Mouse (Mus musculus): ENCODE results near the gene Zfp423.

The Zfp423 gene

GRCm38 (mm10) chr8:87836866-87837265, 122.5 kb downstream of the Zfp423 start:
- no peak for DNase-seq (ENCODE audit: low read depth in 1 of 2, low spot score in 2 of 2)

- DNase-seq (ENCODE audit: low read depth in 1 of 2, low spot score in 2 of 2) = no peak
Measured at GRCm38 (mm10) chr8:87835924-87836323, 123.5 kb downstream of the Zfp423 start.

- DNase-seq (ENCODE audit: low read depth in 1 of 2, low spot score in 2 of 2) = no peak
Measured at GRCm38 (mm10) chr8:87835411-87835821, 124.0 kb downstream of the Zfp423 start.

GRCm38 (mm10) chr8:87834656-87835055, 124.7 kb downstream of the Zfp423 start:
- no peak for DNase-seq (ENCODE audit: low read depth in 1 of 2, low spot score in 2 of 2)

- DNase-seq (ENCODE audit: low read depth in 1 of 2, low spot score in 2 of 2) = no peak
Measured at GRCm38 (mm10) chr8:87833841-87834620, 125.4 kb downstream of the Zfp423 start.

- no peak for DNase-seq (ENCODE audit: low read depth in 1 of 2, low spot score in 2 of 2)
Measured at GRCm38 (mm10) chr8:87833339-87833738, 126.1 kb downstream of the Zfp423 start.

- no peak for DNase-seq (ENCODE audit: low read depth in 1 of 2, low spot score in 2 of 2)
Measured at GRCm38 (mm10) chr8:87832381-87833325, 126.7 kb downstream of the Zfp423 start.

GRCm38 (mm10) chr8:87831567-87831966, 127.8 kb downstream of the Zfp423 start:
- DNase-seq (ENCODE audit: low read depth in 1 of 2, low spot score in 2 of 2) = no peak

GRCm38 (mm10) chr8:87831116-87831515, 128.3 kb downstream of the Zfp423 start:
- no peak for DNase-seq (ENCODE audit: low read depth in 1 of 2, low spot score in 2 of 2)

GRCm38 (mm10) chr8:87830200-87830599, 129.2 kb downstream of the Zfp423 start:
- no peak for DNase-seq (ENCODE audit: low read depth in 1 of 2, low spot score in 2 of 2)

- DNase-seq (ENCODE audit: low read depth in 1 of 2, low spot score in 2 of 2) = no peak
Measured at GRCm38 (mm10) chr8:87826013-87826660, 133.3 kb downstream of the Zfp423 start.

GRCm38 (mm10) chr8:87823172-87823571, 136.2 kb downstream of the Zfp423 start:
- no peak for DNase-seq (ENCODE audit: low read depth in 1 of 2, low spot score in 2 of 2)

GRCm38 (mm10) chr8:87822690-87823089, 136.7 kb downstream of the Zfp423 start:
- DNase-seq (ENCODE audit: low read depth in 1 of 2, low spot score in 2 of 2) = no peak

GRCm38 (mm10) chr8:87822175-87822574, 137.2 kb downstream of the Zfp423 start:
- DNase-seq (ENCODE audit: low read depth in 1 of 2, low spot score in 2 of 2) = no peak

- no peak for DNase-seq (ENCODE audit: low read depth in 1 of 2, low spot score in 2 of 2)
Measured at GRCm38 (mm10) chr8:87821655-87822054, 137.7 kb downstream of the Zfp423 start.

GRCm38 (mm10) chr8:87819263-87819662, 140.1 kb downstream of the Zfp423 start:
- no peak for DNase-seq (ENCODE audit: low read depth in 1 of 2, low spot score in 2 of 2)

- DNase-seq (ENCODE audit: low read depth in 1 of 2, low spot score in 2 of 2) = no peak
Measured at GRCm38 (mm10) chr8:87818506-87818905, 140.9 kb downstream of the Zfp423 start.

- DNase-seq (ENCODE audit: low read depth in 1 of 2, low spot score in 2 of 2) = no peak
Measured at GRCm38 (mm10) chr8:87816141-87816540, 143.3 kb downstream of the Zfp423 start.

- DNase-seq (ENCODE audit: low read depth in 1 of 2, low spot score in 2 of 2) = no peak
Measured at GRCm38 (mm10) chr8:87812661-87813060, 146.7 kb downstream of the Zfp423 start.

GRCm38 (mm10) chr8:87812069-87812449, 147.3 kb downstream of the Zfp423 start:
- no peak for DNase-seq (ENCODE audit: low read depth in 1 of 2, low spot score in 2 of 2)

- no peak for DNase-seq (ENCODE audit: low read depth in 1 of 2, low spot score in 2 of 2)
Measured at GRCm38 (mm10) chr8:87811399-87812068, 147.9 kb downstream of the Zfp423 start.

All from monocyte, adult 2 months (primary cell).